Comparison of ENCODE assay signal across 26 mouse cellular contexts in genomic region chr17:15748022-15748421, GRCm38 (mm10).
"Had no signal": no experiment of that assay in that cellular context is flagged by ENCODE, and none has a peak within 500 bp of the region (broad histone marks: within the 10 kb centered on the region; RNA-seq: fewer than 3 reads in every experiment).

No protein-coding gene starts in this region.

- H3K4me1 ChIP-seq: heart, embryonic 10.5 days; hindbrain, embryonic 10.5 days; hindbrain, embryonic 12.5 days; limb, embryonic 10.5 days; liver, embryonic 13.5 days; liver, embryonic 15.5 days had no signal

- H3K4me3 ChIP-seq: gastrocnemius, adult 2 months; heart, adult 2 months; heart, embryonic 10.5 days; heart, embryonic 12.5 days; hindbrain, embryonic 10.5 days; hindbrain, embryonic 12.5 days; layer of hippocampus, adult 2 months; left cerebral cortex, adult 2 months; limb, embryonic 10.5 days; limb, embryonic 12.5 days; liver, embryonic 13.5 days; liver, embryonic 15.5 days had no signal

- H3K9ac ChIP-seq: heart, embryonic 12.5 days; hindbrain, embryonic 12.5 days; hindbrain, embryonic 14.5 days; limb, embryonic 12.5 days; liver, embryonic 13.5 days; liver, embryonic 15.5 days had no signal

- H3K9me3 ChIP-seq: heart, embryonic 10.5 days; heart, embryonic 12.5 days; hindbrain, embryonic 10.5 days; hindbrain, embryonic 12.5 days; limb, embryonic 10.5 days; limb, embryonic 12.5 days; liver, embryonic 13.5 days; liver, embryonic 15.5 days had no signal

- H3K27ac ChIP-seq: gastrocnemius, adult 2 months; heart, adult 2 months; heart, embryonic 10.5 days; hindbrain, embryonic 10.5 days; hindbrain, embryonic 12.5 days; hindbrain, embryonic 14.5 days; hindbrain, postnatal 0 days; layer of hippocampus, adult 2 months; left cerebral cortex, adult 2 months; limb, embryonic 10.5 days; limb, embryonic 12.5 days; liver, embryonic 13.5 days; liver, embryonic 15.5 days had no signal

- DNase-seq: gastrocnemius, adult 2 months; gastrocnemius, postnatal 10 days; gastrocnemius, postnatal 25 days; heart, adult 2 months; heart, postnatal 10 days; heart, postnatal 4 days; kidney, adult 18-20 months; kidney, adult 8-10 months; kidney, postnatal 10 days; kidney, postnatal 25 days; kidney, postnatal 4 days; liver; liver, embryonic 13.5 days had no signal

- ATAC-seq: hindbrain, postnatal 0 days; intestine, postnatal 0 days had no signal

- H3K27me3 ChIP-seq: heart, embryonic 12.5 days; hindbrain, embryonic 12.5 days; limb, embryonic 12.5 days; liver, embryonic 13.5 days; liver, embryonic 15.5 days had no signal

- H3K4me2 ChIP-seq: heart, embryonic 12.5 days; hindbrain, embryonic 12.5 days; hindbrain, embryonic 14.5 days; limb, embryonic 12.5 days; liver, embryonic 11.5 days; liver, embryonic 13.5 days; liver, embryonic 15.5 days had no signal
